Mouse (Mus musculus): ENCODE results near the gene Bace2. TPM values are rescaled to one million over a fixed set of nuclear protein-coding genes. Genes with fewer than 3 reads are reported as not detected.

Bace2 gene
- polyA plus RNA-seq, 1 experiment from 2014 or later: 8.2 TPM

DNA sequence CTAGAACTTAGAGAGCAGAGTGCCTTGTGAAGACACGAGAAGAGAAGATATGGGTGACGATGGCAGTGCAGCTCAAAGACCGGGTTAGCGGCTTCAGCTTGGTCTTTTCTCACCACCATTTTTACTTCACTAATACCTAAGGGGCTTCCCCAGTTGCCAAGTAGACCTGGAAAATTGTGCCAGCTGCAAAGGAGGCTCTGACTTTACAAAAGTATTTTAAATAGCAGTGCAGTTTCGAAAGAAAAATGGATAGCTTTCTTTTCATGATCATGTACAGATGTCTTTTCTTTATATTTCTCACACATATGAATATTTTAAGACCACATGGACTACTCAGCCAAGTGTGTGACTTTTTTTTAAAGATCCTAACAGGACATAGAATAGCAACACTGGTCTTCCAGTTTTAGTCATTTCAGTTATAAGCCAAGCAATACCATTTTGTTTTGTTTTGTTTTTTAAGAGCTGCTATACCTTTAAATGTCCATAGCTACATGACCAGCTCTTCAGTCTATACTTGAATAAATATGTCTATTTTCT is 49.0 kb downstream of the Bace2 start:
- H3K4me1 ChIP-seq (replicated peaks): no peaks in the 10 kb centered on the region
- no peak overlapping the region for H3K4me2 ChIP-seq
- H3K27ac ChIP-seq (replicated peaks): no peak overlapping the region
- H3K4me3 ChIP-seq: no peak overlapping the region
- H3K36me3 ChIP-seq: no peaks in the 10 kb centered on the region
- WGBS: 96% methylated on average over 5 of the region's 5 CpGs
- no peak for ATAC-seq (ENCODE audit: low FRiP score, low read depth)
- no peaks in the 10 kb centered on the region for H3K9me3 ChIP-seq
- H3K27me3 ChIP-seq: no peaks in the 10 kb centered on the region
- no peak overlapping the region for H3K9ac ChIP-seq

DNA sequence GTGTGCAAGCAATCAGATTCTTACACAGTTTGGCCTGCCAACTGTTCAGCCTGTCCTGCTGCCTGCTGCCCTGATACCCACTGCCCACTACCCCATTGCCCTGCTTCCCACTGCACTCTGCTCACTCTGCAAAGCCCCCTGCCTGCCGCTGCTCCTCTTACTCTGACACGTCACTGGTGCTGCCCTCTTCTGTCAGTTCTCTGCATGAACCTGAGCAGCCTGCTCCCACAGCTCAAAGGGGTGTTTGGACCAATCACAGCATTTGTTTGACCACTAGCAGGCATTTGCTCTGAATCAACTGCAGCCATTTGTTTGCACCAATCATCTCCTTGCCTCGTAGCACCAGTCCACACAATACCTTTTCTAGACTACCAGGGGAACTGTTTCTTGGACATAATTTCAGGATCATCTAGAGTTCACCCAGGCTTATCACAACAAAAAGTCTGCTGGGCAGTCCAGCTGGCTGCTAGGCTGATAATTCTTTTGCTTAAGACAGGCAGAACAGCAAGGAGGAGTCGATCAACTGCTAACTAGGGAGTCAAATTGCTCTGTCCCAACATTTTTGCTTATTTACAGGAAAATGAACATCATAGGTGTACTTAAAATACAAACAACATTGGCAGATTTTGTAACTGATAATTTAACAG is 61.5 kb downstream of the Bace2 start:
- ATAC-seq (ENCODE audit: low FRiP score, low read depth): peak; percentile 63; the same call in 1 of the 2 replicates

DNA sequence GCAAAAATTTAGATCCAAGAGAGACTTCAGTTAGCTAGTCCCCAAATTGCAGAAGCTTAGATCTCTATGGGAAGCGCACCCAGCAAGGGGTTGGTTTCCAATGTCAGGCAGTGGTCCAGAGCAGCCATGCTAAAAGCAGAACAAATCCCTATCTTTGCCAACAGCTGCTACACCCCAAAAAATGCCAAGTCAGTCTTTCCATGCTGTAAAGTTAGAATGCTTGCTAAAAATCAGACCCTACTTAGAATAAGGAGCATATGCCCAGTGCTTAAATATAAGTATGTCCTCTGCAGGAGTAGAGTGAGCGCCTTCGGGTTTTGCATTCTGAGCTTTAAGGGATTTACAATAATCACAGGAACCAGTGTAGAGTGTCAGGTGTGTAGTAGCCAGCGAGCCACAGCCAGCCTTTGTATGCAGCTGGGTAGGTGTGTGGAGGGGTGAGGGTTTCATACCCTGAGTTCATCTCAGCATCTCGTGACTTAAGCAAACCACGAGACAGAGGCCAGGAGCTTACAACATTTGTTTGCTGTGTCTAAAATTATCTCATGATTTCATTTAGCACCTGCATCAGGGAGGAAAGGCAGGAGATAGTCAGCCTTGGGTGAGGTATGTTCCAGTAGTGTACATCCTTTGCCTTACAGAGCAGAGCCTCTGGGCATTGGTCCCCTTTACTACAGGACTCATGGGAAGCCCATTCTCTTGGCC is 62.4 kb downstream of the Bace2 start:
- H3K36me3 ChIP-seq: no peaks in the 10 kb centered on the region
- H3K9ac ChIP-seq: no peak overlapping the region
- no peak overlapping the region for H3K27ac ChIP-seq (replicated peaks)
- no peaks in the 10 kb centered on the region for H3K4me1 ChIP-seq (replicated peaks)
- H3K9me3 ChIP-seq: no peaks in the 10 kb centered on the region
- no peak for ATAC-seq (ENCODE audit: low FRiP score, low read depth)
- 95% methylated on average over 6 of the region's 6 CpGs for WGBS
- no peaks in the 10 kb centered on the region for H3K27me3 ChIP-seq
- no peak overlapping the region for H3K4me2 ChIP-seq
- no peak overlapping the region for H3K4me3 ChIP-seq

More for the DNA sequence above, 61.5 kb downstream of the Bace2 start:
- Histone ChIP-seq H3K27me3 (no peaks in the 10 kb centered on the region), H3K27ac (replicated peaks) (no peak overlapping the region), H3K4me3 (no peak overlapping the region), H3K4me2 (no peak overlapping the region), H3K9me3 (no peaks in the 10 kb centered on the region), H3K4me1 (replicated peaks) (no peaks in the 10 kb centered on the region), H3K9ac (no peak overlapping the region), H3K36me3 (no peaks in the 10 kb centered on the region)
- WGBS: 22% methylated on average over 4 of the region's 4 CpGs

DNA sequence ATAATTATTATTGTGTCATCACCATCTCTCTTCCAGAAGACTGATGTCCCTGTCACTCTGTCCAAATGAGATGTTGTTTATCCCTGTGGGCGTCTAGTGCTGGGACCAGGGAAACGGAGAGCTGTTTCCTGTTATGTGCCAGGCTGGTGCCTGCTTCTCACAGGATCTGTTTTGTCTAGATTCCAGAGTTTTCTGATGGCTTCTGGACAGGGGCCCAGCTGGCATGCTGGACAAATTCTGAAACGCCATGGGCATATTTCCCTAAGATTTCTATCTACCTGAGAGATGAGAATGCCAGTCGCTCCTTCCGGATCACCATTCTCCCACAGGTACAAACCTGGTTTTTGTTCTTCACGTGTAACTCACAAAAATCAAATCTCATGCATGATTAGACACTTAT is 65.1 kb downstream of the Bace2 start:
- H3K4me2 ChIP-seq: no peak overlapping the region
- no peak overlapping the region for H3K27ac ChIP-seq (replicated peaks)
- no peaks in the 10 kb centered on the region for H3K4me1 ChIP-seq (replicated peaks)
- no peak overlapping the region for H3K4me3 ChIP-seq
- WGBS: 79% methylated on average over 6 of the region's 6 CpGs
- no peaks in the 10 kb centered on the region for H3K36me3 ChIP-seq
- H3K9ac ChIP-seq: no peak overlapping the region
- no peaks in the 10 kb centered on the region for H3K27me3 ChIP-seq
- no peaks in the 10 kb centered on the region for H3K9me3 ChIP-seq
- ATAC-seq (ENCODE audit: low FRiP score, low read depth): no peak

DNA sequence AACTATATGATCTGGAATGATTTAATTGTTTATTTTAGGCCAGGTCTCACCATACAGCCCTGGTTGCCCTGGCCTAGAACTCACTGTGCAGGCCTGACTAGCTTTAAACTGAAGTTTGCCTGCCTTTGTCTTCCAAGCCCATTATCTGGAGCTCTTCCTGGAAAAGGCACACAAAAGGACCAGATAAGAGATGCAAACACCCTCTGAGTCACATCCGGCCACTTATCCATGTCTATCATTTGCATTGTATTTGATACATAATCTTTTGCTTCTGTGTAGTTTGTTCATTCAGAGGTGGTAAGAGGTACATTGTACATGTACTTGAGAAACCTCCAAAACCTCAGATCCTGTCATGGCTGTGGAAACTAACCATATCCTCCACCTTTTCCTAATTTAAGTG is 67.1 kb downstream of the Bace2 start:
- Histone ChIP-seq H3K4me3 (no peak overlapping the region), H3K4me1 (replicated peaks) (no peaks in the 10 kb centered on the region), H3K9me3 (no peaks in the 10 kb centered on the region), H3K36me3 (no peaks in the 10 kb centered on the region), H3K4me2 (no peak overlapping the region), H3K27me3 (no peaks in the 10 kb centered on the region), H3K27ac (replicated peaks) (no peak overlapping the region), H3K9ac (no peak overlapping the region)
- WGBS: 70% methylated on average over 1 of the region's 1 CpGs
- ATAC-seq (ENCODE audit: low FRiP score, low read depth): no peak

DNA sequence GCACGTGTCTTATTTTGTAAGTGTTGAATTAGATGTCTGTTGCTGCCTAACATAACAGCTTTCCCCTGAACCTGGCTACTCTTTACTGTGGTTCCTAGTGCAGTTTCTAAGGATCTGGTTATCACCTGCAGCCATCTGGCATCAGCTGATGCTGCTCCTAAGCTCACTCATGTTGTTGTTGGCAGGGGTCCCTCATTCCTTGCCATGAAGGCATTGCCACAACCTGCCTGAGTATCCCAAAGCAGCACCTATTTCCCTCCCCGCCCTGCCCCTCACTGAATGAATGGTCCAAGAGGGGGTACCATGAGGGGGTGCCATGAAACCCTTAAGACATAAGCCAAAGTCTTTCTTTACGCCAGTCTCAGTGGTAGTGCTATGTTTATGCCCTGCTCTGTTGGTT is 71.5 kb downstream of the Bace2 start:
- ATAC-seq (ENCODE audit: low FRiP score, low read depth): no peak
- Histone ChIP-seq H3K27ac (replicated peaks) (no peak overlapping the region), H3K9me3 (no peaks in the 10 kb centered on the region), H3K4me3 (no peak overlapping the region), H3K4me2 (no peak overlapping the region), H3K9ac (no peak overlapping the region), H3K27me3 (no peaks in the 10 kb centered on the region), H3K36me3 (no peaks in the 10 kb centered on the region), H3K4me1 (replicated peaks) (no peaks in the 10 kb centered on the region)
- WGBS: 85% methylated on average over 3 of the region's 3 CpGs

DNA sequence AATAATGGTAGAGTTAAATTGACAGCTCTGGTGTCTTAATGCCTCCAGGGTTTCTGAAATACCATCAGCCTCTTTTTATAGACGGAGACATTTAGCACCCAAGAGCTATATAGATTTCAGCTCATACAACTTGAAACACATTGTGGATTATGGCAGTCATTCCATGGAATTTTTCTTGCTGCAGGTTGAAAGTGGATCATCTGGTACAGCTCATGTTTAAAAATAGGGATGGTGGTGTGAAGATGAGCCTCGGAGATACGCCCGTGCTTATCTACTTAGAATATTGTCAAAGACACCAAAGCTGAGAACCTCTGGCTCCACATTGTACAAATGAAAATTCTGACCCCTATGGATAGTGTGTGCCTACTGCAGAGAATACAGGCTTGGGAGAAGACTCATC is 73.5 kb downstream of the Bace2 start:
- Histone ChIP-seq H3K4me2 (no peak overlapping the region), H3K27me3 (no peaks in the 10 kb centered on the region), H3K4me1 (replicated peaks) (no peaks in the 10 kb centered on the region), H3K9ac (no peak overlapping the region), H3K9me3 (no peaks in the 10 kb centered on the region), H3K4me3 (no peak overlapping the region), H3K27ac (replicated peaks) (no peak overlapping the region), H3K36me3 (no peaks in the 10 kb centered on the region)
- WGBS: 96% methylated on average over 4 of the region's 4 CpGs
- no peak for ATAC-seq (ENCODE audit: low FRiP score, low read depth)

DNA sequence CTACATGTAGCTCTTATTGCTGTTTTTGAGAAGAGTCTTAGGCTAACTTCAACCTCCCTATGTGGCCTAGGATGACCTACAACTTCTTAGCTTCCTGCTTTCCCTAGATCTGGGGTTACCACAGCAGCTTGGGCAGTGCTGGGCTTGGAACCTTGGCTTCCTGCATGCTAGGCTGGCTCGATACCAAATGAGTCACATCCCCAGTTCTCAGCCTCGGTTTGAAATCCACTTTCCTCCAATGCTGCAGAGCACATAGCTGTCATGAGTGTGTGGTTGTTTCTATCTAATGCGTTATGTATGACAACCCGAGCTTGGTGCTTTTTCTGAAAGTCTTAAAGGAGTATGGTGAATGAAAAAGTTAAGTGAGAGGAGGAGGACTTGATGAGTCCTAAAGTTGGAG is 74.8 kb downstream of the Bace2 start:
- Histone ChIP-seq H3K27me3 (no peaks in the 10 kb centered on the region), H3K9me3 (no peaks in the 10 kb centered on the region), H3K27ac (replicated peaks) (no peak overlapping the region), H3K36me3 (no peaks in the 10 kb centered on the region), H3K9ac (no peak overlapping the region), H3K4me1 (replicated peaks) (no peaks in the 10 kb centered on the region), H3K4me3 (no peak overlapping the region), H3K4me2 (no peak overlapping the region)
- WGBS: 82% methylated on average over 4 of the region's 4 CpGs
- no peak for ATAC-seq (ENCODE audit: low FRiP score, low read depth)

DNA sequence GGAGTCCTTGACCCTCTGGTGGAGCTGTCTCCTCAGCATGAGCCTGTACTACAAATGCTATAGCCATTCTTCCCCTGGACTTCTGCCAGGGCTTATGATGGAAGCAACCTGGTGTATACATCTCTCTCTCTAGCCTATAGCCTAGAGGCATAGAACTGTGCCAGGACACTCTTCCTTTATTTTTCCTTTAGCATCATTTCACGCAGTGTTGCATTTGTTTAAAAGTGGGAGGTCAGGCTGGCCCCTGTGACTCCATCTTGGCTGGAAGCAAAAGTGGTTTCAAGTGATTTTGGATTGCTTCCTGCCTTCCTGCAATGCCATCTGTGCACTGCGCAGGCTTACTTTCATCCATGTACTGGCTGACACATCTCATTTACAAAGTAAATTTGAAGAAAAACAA is 77.7 kb downstream of the Bace2 start:
- no peak for ATAC-seq (ENCODE audit: low FRiP score, low read depth)
- whole genome bisulfite sequencing: 66% methylated on average over 2 of the region's 2 CpGs
- H3K9me3 ChIP-seq: no peaks in the 10 kb centered on the region

DNA sequence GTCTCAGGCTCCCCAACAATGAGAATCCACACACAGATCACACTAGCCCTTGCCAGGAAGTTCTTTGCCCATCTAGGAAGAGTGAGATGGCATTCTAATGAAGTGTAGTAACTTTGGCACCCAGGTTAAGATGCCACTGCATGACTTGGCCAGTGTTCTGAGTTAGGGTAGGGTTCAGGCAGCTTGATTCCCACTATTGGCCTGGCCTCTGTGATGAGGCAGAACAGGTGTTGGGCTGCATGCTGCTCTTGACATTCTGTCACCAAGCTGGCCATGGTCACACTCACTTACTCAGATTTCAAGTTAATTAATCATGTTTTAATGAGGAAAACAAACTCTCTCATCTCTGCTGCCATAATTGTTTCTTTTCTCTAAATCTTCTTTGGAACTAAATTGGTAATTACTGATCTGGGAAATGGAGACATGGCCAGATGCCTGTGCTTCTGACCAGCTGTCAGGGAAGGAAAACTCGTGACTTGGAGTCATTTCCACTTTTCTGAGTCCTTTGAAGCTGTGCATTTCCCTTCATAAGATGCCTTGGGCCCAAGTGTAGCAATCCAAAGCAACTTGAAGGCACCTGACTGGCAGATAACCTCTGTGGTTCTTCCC is 81.0 kb downstream of the Bace2 start:
- H3K4me1 ChIP-seq (replicated peaks): no peaks in the 10 kb centered on the region
- H3K36me3 ChIP-seq: no peaks in the 10 kb centered on the region
- H3K4me2 ChIP-seq: no peak overlapping the region
- no peaks in the 10 kb centered on the region for H3K27me3 ChIP-seq
- H3K9me3 ChIP-seq: no peaks in the 10 kb centered on the region
- no peak overlapping the region for H3K9ac ChIP-seq
- no peak overlapping the region for H3K27ac ChIP-seq (replicated peaks)
- no peak overlapping the region for H3K4me3 ChIP-seq
- no peak for ATAC-seq (ENCODE audit: low FRiP score, low read depth)
- WGBS: 59% methylated on average over 1 of the region's 1 CpGs

More for the DNA sequence above, 77.7 kb downstream of the Bace2 start:
- no peaks in the 10 kb centered on the region for H3K36me3 ChIP-seq
- H3K9ac ChIP-seq: no peak overlapping the region
- H3K27ac ChIP-seq (replicated peaks): no peak overlapping the region
- no peaks in the 10 kb centered on the region for H3K27me3 ChIP-seq
- H3K4me2 ChIP-seq: no peak overlapping the region
- no peak overlapping the region for H3K4me3 ChIP-seq
- H3K4me1 ChIP-seq (replicated peaks): no peaks in the 10 kb centered on the region

DNA sequence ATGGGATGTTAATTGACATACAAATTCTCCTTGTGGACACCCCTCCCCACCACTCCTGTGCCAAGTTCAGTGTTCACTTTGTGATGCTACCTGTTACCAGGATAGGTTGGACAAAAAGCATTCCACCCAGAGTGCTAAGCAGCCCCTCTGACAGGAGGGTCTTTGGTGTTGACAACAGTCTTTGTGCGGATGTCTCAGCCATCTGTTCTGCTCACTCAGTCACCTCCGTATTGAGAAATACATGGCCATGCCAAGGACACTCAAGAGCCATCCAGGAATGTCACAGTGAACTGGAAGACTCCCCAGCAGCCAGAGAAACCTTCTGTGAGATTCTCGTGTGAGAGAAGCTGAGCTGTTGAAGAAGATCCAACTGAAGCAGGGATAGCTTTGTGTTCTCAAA is 81.6 kb downstream of the Bace2 start:
- no peak overlapping the region for H3K9ac ChIP-seq
- H3K4me1 ChIP-seq (replicated peaks): no peaks in the 10 kb centered on the region
- no peak for ATAC-seq (ENCODE audit: low FRiP score, low read depth)
- H3K9me3 ChIP-seq: no peaks in the 10 kb centered on the region
- no peaks in the 10 kb centered on the region for H3K36me3 ChIP-seq
- WGBS: 69% methylated on average over 3 of the region's 3 CpGs
- no peak overlapping the region for H3K4me2 ChIP-seq
- no peak overlapping the region for H3K4me3 ChIP-seq
- H3K27me3 ChIP-seq: no peaks in the 10 kb centered on the region
- H3K27ac ChIP-seq (replicated peaks): no peak overlapping the region

DNA sequence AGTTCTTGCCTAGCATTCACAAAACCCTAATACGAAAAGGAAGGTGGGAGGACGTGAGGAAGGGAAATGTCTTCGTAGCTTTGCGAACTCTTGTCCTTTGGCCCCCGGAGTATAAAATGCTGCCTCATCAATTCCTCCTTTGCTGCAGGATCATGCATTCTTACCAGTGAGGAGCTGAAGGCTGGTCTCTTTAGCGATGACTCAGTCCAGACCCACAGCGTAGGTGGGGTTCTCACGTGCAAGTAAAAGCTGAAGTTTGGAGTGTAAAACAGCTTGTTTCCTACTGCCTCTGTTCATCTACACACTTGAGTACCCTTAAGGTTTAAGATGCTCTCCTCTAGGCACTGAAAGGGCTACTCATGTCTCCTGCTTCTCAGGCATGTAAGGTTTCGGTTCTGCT is 85.4 kb downstream of the Bace2 start:
- Histone ChIP-seq H3K4me3 (no peak overlapping the region), H3K4me1 (replicated peaks) (no peaks in the 10 kb centered on the region), H3K9ac (no peak overlapping the region), H3K27me3 (no peaks in the 10 kb centered on the region), H3K27ac (replicated peaks) (no peak overlapping the region), H3K4me2 (no peak overlapping the region), H3K36me3 (no peaks in the 10 kb centered on the region), H3K9me3 (no peaks in the 10 kb centered on the region)
- ATAC-seq (ENCODE audit: low FRiP score, low read depth): no peak
- 88% methylated on average over 9 of the region's 9 CpGs for WGBS
